Mouse (Mus musculus) hindbrain, embryonic 11.5 days (tissue): ENCODE results near the gene Mbtd1. TPM values are rescaled to one million over a fixed set of nuclear protein-coding genes. Genes with fewer than 3 reads are reported as not detected.
A peak's percentile ranks its signal among the peaks of the same experiment; 100 is the strongest.

ENCODE experiments used
- ATAC-seq: fragments of 200-750 bp; cut with Nextera tagmentation; 2 replicates; pipeline ENCODE4 v1.8.0; 2017; ENCODE audit warnings: mild to moderate bottlenecking, moderate TSS enrichment, moderate library complexity; ENCODE audit not compliant: low FRiP score
- DNase-seq: peaks from one replicate; pipeline ENCODE4 v3.0.0-alpha.2; 2015; ENCODE audit warnings: low spot score
- H3K27ac ChIP-seq: fragments of 300-500 bp; sonication (generic); 2 replicates; pipeline ENCODE4 v1.5.1; 2014; ENCODE audit warnings: mild to moderate bottlenecking, low read depth, low read length
- H3K27me3 ChIP-seq: fragments of 300-500 bp; sonication (generic); 2 replicates; pipeline ENCODE4 v1.6.1; 2014; ENCODE audit warnings: mild to moderate bottlenecking, low read length, moderate library complexity, mixed read lengths; ENCODE audit not compliant: control insufficient read depth, insufficient read depth
- H3K36me3 ChIP-seq: fragments of 300-500 bp; sonication (generic); 2 replicates; pipeline ENCODE4 v1.6.1; 2014; ENCODE audit warnings: mild to moderate bottlenecking, low read length, moderate library complexity, mixed read lengths; ENCODE audit not compliant: control insufficient read depth, insufficient read depth
- H3K4me1 ChIP-seq: fragments of 300-500 bp; sonication (generic); replicated peaks from 2 replicates; pipeline ENCODE4 v1.6.1; 2014; ENCODE audit warnings: low read length, mixed read lengths; ENCODE audit not compliant: control insufficient read depth, insufficient read depth
- H3K4me2 ChIP-seq: fragments of 300-500 bp; sonication (generic); replicated peaks from 2 replicates; pipeline ENCODE4 v1.6.1; 2014; ENCODE audit warnings: mild to moderate bottlenecking, low read depth, low read length
- H3K4me3 ChIP-seq: fragments of 300-500 bp; sonication (generic); 2 replicates; pipeline ENCODE4 v1.5.1; 2014; ENCODE audit warnings: low read depth, low read length
- H3K9ac ChIP-seq: fragments of 300-500 bp; sonication (generic); 2 replicates; pipeline ENCODE4 v1.6.1; 2014; ENCODE audit warnings: low read depth, low read length
- H3K9me3 ChIP-seq: fragments of 300-500 bp; sonication (generic); 2 replicates; pipeline ENCODE4 v1.6.1; 2016; ENCODE audit warnings: low read length; ENCODE audit not compliant: control insufficient read depth
- WGBS: fragments of 180-500 bp; shearing (Covaris S2); extraction: QIAGEN DNeasy Blood & Tissue Kit; methylation state at CpG from one replicate; pipeline ENCODE4 v1.1.7; 2014; 5-methylcytosine and 5-hydroxymethylcytosine counted together
- polyA plus RNA-seq: library from polyadenylated mRNA; unstranded; fragments of >200 nt; fragmentation: Nextera tagmentation; extraction: Ambion mirVana; gene quantifications from 2 replicates; pipeline ENCODE4 v1.2.1, GENCODE M21; 2014

Gene Mbtd1
- polyA plus RNA-seq, 1 experiment from 2014 or later, result 37.6 TPM

DNA sequence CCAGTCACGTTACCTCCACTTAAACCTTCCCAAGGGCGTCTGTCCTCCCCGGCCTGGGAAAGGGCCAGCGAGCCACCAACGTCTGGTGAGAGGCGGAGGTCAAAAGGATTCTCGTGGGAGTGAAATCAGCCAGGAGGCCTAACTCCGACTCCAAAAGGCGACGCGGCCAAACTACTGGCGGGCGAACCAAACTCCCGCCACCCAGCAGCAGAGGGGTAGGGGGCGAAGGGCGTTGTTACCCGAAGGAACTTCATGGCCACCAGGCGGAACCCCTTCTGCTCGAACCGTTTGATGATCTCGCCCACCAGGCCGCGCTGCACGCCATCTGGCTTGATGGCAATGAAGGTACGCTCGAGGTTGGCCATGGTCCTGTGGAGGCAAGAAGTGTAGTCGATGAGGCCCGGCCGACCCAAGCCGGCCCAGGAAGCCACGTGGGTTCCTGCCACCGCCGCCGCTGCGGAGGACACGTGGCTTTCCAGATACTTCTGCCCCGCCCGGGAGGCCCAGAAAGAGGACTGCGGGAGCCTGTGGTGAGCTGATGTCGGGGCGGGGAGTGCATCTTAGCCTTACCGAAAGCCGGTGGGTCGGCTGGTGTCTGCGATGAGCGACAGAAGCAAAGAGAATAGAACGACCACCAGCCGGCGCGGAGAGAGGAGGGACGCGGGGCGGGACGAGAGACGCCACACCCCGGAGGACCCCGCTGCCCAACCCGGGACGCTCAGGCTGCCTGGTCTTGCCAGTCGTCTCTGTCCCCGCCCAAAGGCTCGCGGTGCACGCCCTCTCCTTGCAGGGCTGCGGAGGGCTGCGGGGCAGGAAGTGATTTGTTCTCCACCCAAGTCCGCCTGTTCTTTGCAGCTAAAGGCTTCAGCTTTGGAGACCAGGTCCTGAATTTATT is 69.9 kb downstream of the Mbtd1 start:
- Histone ChIP-seq H3K27me3 (no peaks in the 10 kb centered on the region), H3K4me2 (peak overlapping the region; percentile 81), H3K4me1 (peaks cover 3% of the 10 kb centered on the region; the same call in 1 of the 2 replicates), H3K9me3 (no peaks in the 10 kb centered on the region), H3K36me3 (peaks cover 6% of the 10 kb centered on the region), H3K9ac (peak overlapping the region; percentile 73), H3K27ac (peak overlapping the region; percentile 80), H3K4me3 (peak overlapping the region; percentile 62)
- WGBS, result under 1% methylated on average over 67 of the region's 67 CpGs
- peak; percentile 91 for DNase-seq
- peak; percentile 96 for ATAC-seq

DNA sequence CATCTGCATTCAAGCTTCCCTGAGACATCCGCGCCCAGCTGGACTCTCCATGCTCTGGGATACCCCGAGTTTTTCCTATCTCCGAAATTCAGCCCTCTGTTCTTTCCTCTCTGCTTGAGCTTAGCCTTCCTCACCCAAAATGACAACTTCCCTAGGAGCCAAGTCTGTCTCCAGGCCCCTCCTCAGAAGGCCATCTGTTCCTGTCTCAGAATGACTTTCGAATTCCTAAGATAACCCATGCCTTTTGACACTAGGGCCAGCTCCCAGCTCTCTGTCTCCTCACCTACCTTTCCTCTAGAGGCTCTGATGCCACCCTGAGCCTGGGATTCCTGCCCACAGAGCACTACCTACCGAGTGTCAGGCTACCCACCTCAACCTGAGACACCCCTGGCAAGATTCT is 70.5 kb downstream of the Mbtd1 start, which contains the start of gene Nme2:
Gene Nme2 (minus strand): TSS at position 101 of the 400 bp plus-strand sequence.
- ATAC-seq (peak; percentile 41), DNase-seq (no peak)
- Histone ChIP-seq H3K4me1 (peaks cover 3% of the 10 kb centered on the region; the same call in 1 of the 2 replicates), H3K4me3 (peak within 1 kb of the TSS; percentile 62), H3K36me3 (peaks cover 10% of the 10 kb centered on the region), H3K9ac (peak within 1 kb of the TSS; percentile 73), H3K27me3 (no peaks in the 10 kb centered on the region), H3K27ac (peak within 1 kb of the TSS; percentile 80), H3K9me3 (no peaks in the 10 kb centered on the region), H3K4me2 (peak within 1 kb of the TSS; percentile 81)
- WGBS, result 6% methylated on average over 6 of the region's 6 CpGs

DNA sequence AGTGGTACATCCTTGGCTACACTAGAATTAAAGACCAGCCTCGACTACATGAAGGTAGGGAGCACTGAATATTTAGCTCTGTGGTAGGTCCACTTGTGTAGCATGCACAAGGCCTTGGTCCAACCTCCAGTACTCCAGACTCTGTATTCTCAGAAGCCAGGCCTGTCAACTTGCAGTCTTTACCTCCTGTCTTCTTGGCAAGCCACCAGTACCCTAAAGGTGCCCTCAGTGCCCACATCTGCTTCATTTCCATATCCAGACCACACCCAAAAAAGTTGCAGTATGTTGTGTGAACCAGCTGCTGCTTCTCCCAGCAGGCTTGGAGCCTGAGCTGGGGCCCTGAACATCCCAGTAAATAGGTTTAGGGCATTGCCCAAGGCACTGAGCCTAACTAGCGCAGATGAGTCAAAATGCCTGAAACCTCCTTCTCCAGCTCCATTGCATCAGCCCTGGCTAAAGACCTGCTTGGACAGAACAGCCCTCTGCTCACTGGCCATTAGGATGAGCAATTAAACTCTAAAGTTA is 71.4 kb downstream of the Mbtd1 start:
- Histone ChIP-seq H3K27me3 (no peaks in the 10 kb centered on the region), H3K4me2 (no peak overlapping the region), H3K27ac (0 out of 2 replicates have a peak overlapping the region, but pooled peaks have one; percentile 20), H3K4me3 (no peak overlapping the region), H3K4me1 (peaks cover 3% of the 10 kb centered on the region; the same call in 1 of the 2 replicates), H3K9ac (no peak overlapping the region), H3K36me3 (peaks cover 8% of the 10 kb centered on the region), H3K9me3 (no peaks in the 10 kb centered on the region)
- ATAC-seq, result no peak
- WGBS, result 86% methylated on average over 2 of the region's 2 CpGs
- DNase-seq, result no peak

DNA sequence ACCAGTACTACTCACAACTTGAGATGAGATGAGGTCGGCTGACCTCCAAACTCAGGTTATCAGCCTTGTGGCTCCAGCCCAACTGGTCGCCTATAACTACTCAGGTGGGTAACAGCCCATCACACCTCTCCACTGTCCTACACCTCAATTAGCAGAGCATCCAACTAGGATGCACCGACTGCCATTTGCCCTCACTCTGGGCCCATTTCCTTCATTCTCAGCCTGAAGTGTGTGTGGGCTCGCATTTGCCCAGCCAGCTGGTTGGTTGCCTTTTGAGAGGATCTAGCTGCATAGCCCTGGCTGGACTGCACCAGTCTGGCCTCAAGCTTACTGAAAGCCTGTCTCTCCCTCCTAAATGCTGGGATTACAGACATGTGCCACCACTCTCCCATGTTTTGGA is 72.1 kb downstream of the Mbtd1 start:
- WGBS, result 77% methylated on average over 4 of the region's 4 CpGs
- DNase-seq, result no peak

DNA sequence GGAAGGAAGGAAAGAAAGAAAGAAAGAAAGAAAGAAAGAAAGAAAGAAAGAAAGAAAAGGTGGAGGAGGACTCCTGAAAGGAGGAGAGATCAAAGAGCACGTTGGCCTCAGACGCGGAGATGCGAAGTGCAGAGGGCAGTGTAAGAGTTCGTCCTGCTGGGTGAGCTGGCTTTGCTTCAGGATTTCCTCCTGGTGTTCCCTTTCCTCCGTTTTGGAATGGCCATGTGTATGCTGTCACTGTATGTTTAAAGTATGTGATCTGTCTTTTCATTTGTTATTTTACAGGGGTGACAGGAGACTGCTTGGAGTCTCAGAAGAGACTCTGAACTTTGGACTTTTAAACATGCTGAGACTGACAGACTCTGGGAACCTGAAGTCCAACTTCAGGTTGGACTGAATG is 75.8 kb downstream of the Mbtd1 start:
- Histone ChIP-seq H3K27me3 (no peaks in the 10 kb centered on the region), H3K4me1 (no peaks in the 10 kb centered on the region), H3K4me2 (no peak overlapping the region), H3K36me3 (peaks cover 22% of the 10 kb centered on the region), H3K9me3 (no peaks in the 10 kb centered on the region), H3K9ac (no peak overlapping the region), H3K27ac (no peak overlapping the region), H3K4me3 (no peak overlapping the region)
- WGBS, result 92% methylated on average over 6 of the region's 6 CpGs
- ATAC-seq (no peak), DNase-seq (no peak)

More for the DNA sequence above, 72.1 kb downstream of the Mbtd1 start:
- Histone ChIP-seq H3K36me3 (peaks cover 9% of the 10 kb centered on the region), H3K4me2 (no peak overlapping the region), H3K4me1 (peaks cover 3% of the 10 kb centered on the region; the same call in 1 of the 2 replicates), H3K9me3 (no peaks in the 10 kb centered on the region), H3K27ac (no peak overlapping the region), H3K9ac (no peak overlapping the region), H3K4me3 (no peak overlapping the region), H3K27me3 (no peaks in the 10 kb centered on the region)
- ATAC-seq, result no peak

DNA sequence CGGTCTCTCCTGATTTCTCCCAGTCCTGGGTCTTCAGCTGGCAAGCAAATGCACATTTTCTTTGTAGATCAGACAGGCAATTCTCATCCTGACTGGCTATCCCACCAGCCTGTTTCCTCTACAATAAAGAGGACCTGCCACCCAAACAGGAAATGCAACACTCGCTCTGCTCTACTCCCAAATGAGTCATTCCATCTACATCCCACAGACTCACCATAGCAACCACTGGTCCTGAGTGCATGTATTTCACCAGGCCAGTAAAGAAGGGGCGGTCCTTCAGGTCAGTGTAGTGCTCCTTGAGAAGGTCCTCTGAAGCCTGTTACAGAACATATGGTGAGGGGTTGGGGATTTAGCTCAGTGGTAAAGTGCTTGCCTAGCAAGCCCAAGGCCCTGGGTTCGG is 77.4 kb downstream of the Mbtd1 start:
- no peak overlapping the region for H3K27ac ChIP-seq
- DNase-seq (no peak), ATAC-seq (no peak)
- WGBS, result 86% methylated on average over 4 of the region's 4 CpGs
- H3K4me3 ChIP-seq, result no peak overlapping the region
- H3K27me3 ChIP-seq, result no peaks in the 10 kb centered on the region
- H3K9me3 ChIP-seq, result no peaks in the 10 kb centered on the region
- H3K36me3 ChIP-seq, result peaks cover 22% of the 10 kb centered on the region
- no peak overlapping the region for H3K4me2 ChIP-seq
- H3K9ac ChIP-seq, result no peak overlapping the region
- H3K4me1 ChIP-seq, result no peaks in the 10 kb centered on the region

DNA sequence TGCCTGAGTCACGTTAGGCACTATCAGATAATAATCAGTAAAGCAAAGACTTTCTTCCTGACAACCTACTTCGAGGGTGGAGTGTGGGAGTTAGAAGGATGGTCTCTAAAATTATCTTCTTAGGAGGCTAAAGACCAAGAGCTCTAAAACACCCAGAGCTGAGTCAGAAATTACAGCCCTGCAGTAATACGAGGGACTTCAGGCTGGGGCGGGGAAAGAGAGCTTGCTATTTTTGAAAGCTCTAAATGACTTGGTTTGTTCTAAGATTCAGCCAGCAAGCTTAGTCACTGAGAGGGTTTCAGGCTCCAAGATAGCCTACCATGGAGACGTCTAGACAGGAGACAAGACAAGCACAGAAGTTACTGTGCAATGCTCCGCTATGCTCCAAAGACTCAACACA is 79.7 kb downstream of the Mbtd1 start:
- WGBS, result 93% methylated on average over 6 of the region's 6 CpGs
- Histone ChIP-seq H3K4me1 (no peaks in the 10 kb centered on the region), H3K4me2 (no peak overlapping the region), H3K36me3 (peaks cover 21% of the 10 kb centered on the region), H3K9ac (no peak overlapping the region), H3K27ac (no peak overlapping the region), H3K4me3 (no peak overlapping the region), H3K27me3 (no peaks in the 10 kb centered on the region), H3K9me3 (no peaks in the 10 kb centered on the region)
- ATAC-seq (no peak), DNase-seq (no peak)

DNA sequence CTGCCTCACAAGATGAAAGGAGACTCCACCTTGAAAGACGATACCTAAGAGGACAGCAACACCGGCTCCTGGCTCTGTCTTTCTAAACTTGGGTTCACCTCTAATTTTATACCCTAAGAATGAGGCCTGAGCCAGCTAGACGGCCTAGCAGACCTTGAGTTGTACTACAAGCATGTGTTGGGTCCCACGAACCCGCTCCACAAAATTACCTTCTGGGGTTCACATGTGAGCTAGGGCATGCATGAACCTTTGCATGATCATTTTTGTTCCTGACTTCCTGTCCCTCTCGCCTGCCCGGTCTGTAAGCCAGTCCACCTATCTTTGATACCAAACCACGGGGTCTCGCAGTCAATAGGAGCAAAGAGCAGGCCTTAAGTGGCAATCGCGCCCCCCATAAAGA is 81.7 kb downstream of the Mbtd1 start:
- Histone ChIP-seq H3K9ac (peak overlapping the region; percentile 89), H3K36me3 (peaks cover 14% of the 10 kb centered on the region; the same call in 1 of the 2 replicates), H3K27ac (peak overlapping the region; percentile 56; the same call in 1 of the 2 replicates), H3K27me3 (no peaks in the 10 kb centered on the region), H3K9me3 (no peaks in the 10 kb centered on the region), H3K4me1 (no peaks in the 10 kb centered on the region), H3K4me3 (peak overlapping the region; percentile 81), H3K4me2 (peak overlapping the region; percentile 80)
- ATAC-seq, result 0 out of 2 replicates have a peak, but pooled peaks have one; percentile 8
- WGBS, result 5% methylated on average over 11 of the region's 11 CpGs
- peak; percentile 39 for DNase-seq
